Mouse (Mus musculus) bone marrow, adult 2 months (tissue): Measurements from ENCODE around the gene Olfr312.

Experiments used
- CTCF ChIP-seq: fragments of 200-500 bp; IDR thresholded peaks from 2 replicates; pipeline ENCODE4 v1.5.1; 2011; ENCODE audit warnings: low read length, control low read depth; ENCODE audit not compliant: control insufficient read depth, insufficient read depth
- POLR2A ChIP-seq: fragments of 200-500 bp; IDR thresholded peaks from 2 replicates; pipeline ENCODE4 v1.6.1; 2011; ENCODE audit warnings: low read depth, mild to moderate bottlenecking, control low read depth, low read length, borderline replicate concordance; ENCODE audit not compliant: control insufficient read depth

DNA sequence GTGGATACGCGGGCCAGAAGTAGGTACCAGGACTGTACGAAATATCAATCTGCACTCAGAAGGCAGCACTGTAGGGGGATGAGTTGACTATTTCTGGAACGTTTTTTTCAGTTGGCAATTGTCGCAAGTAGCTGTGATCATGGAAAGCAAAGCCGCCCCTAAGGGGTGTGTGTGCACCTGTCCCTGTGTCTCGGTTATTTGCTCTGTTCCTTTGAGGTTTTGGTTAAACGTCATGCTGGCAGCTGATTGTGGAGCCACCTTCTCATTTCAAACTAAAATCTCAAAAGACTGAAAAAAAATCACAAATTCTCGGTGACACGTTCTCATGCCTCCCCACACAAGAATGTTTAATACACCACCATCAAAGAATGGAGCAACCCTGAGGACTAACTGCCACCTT lies 41.4 kb upstream of the Olfr312 start:
- no peak for TF ChIP-seq CTCF
- no peak for TF ChIP-seq POLR2A
